Mouse (Mus musculus) embryonic fibroblast, embryonic 13.5 days (primary cell): ENCODE data around the gene Rgma.

ENCODE experiments used
- CTCF ChIP-seq: IDR thresholded peaks from 2 replicates; pipeline ENCODE4 v1.5.1; 2011; ENCODE audit warnings: mild to moderate bottlenecking, control low read depth, low read length, moderate library complexity, borderline replicate concordance; ENCODE audit not compliant: insufficient read depth
- POLR2A ChIP-seq: IDR thresholded peaks from 2 replicates; pipeline ENCODE4 v1.6.1; 2011; ENCODE audit warnings: low read depth, mild to moderate bottlenecking, control low read depth, low read length, moderate library complexity

DNA sequence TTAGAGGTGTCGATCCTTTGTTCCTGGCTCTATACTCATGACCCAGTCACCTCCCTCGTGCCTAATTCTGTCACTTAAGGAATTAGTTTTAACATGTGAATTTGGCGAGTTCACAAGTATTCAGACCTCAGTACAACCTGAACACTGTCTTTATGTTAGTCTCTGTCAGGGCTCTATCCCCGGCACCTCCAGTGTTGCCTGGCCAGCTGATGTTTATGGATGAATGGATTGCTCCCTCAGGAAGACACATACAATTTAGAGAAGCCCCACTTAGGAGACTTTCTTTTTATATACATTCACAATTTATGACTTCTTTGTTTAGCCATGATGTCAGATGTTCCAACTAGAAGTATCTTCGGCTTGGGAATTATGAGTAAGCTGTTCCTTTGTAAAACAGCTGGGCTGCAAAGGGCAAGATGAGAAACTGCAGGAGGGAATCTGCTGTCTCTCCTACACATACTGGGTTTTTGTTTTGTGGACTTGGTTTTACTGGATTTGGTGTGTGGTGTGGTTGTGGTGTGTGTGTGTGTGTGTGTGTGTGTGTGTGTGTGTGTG lies 46.6 kb upstream of the Rgma start:
- TF ChIP-seq CTCF = no peak
- no peak for TF ChIP-seq POLR2A
